Mouse (Mus musculus): ENCODE data around the gene Tti1. TPM values are rescaled to one million over a fixed set of nuclear protein-coding genes. Genes with fewer than 3 reads are reported as not detected.

Tti1 gene
- polyA plus RNA-seq, 1 experiment = 16.8 TPM

GRCm38 (mm10) chr2:158017330-158017729 lies 10.9 kb downstream of the Tti1 start:
- 78% methylated on average over 4 of the region's 4 CpGs for WGBS
- H3K4me1 ChIP-seq (ENCODE audit: control insufficient read depth, insufficient read depth, low read length) = no peaks in the 10 kb centered on the region
- H3K4me3 ChIP-seq (replicated peaks; ENCODE audit: extremely low read depth, low read depth, low read length) = no peak overlapping the region
- TF ChIP-seq POLR2A (IDR thresholded peaks at IDR 0.05; ENCODE audit: borderline replicate concordance, extremely low read depth, low read depth, low read length) = no peak
- no peak for TF ChIP-seq CTCF (IDR thresholded peaks at IDR 0.05; ENCODE audit: insufficient read depth, low read length)
- no peak for DNase-seq

- no peak for DNase-seq
- TF ChIP-seq POLR2A (IDR thresholded peaks at IDR 0.05; ENCODE audit: borderline replicate concordance, extremely low read depth, low read depth, low read length) (no peak), CTCF (IDR thresholded peaks at IDR 0.05; ENCODE audit: insufficient read depth, low read length) (no peak)
- Histone ChIP-seq H3K4me1 (ENCODE audit: control insufficient read depth, insufficient read depth, low read length) (0 out of 2 replicates have a peak, but pooled peaks cover 3% of the 10 kb centered on the region), H3K4me3 (replicated peaks; ENCODE audit: extremely low read depth, low read depth, low read length) (no peak overlapping the region)
- whole genome bisulfite sequencing = 83% methylated on average over 3 of the region's 3 CpGs
Observed at GRCm38 (mm10) chr2:158012608-158013007, 15.6 kb downstream of the Tti1 start.

GRCm38 (mm10) chr2:158009373-158009772 lies 18.9 kb downstream of the Tti1 start:
- DNase-seq = no peak
- whole genome bisulfite sequencing = 65% methylated on average over 7 of the region's 7 CpGs
- peaks cover 15% of the 10 kb centered on the region for H3K4me1 ChIP-seq (ENCODE audit: control insufficient read depth, insufficient read depth, low read length)

GRCm38 (mm10) chr2:158005641-158006040 lies 22.6 kb downstream of the Tti1 start:
- no peak for DNase-seq
- Histone ChIP-seq H3K4me1 (ENCODE audit: control insufficient read depth, insufficient read depth, low read length) (peaks cover 20% of the 10 kb centered on the region), H3K4me3 (replicated peaks; ENCODE audit: extremely low read depth, low read depth, low read length) (no peak overlapping the region)
- TF ChIP-seq POLR2A (IDR thresholded peaks at IDR 0.05; ENCODE audit: borderline replicate concordance, extremely low read depth, low read depth, low read length) (no peak), CTCF (IDR thresholded peaks at IDR 0.05; ENCODE audit: insufficient read depth, low read length) (no peak)
- 96% methylated on average over 4 of the region's 4 CpGs for WGBS

More at GRCm38 (mm10) chr2:158009373-158009772, 18.9 kb downstream of the Tti1 start:
- no peak for TF ChIP-seq CTCF (IDR thresholded peaks at IDR 0.05; ENCODE audit: insufficient read depth, low read length)
- no peak for TF ChIP-seq POLR2A (IDR thresholded peaks at IDR 0.05; ENCODE audit: borderline replicate concordance, extremely low read depth, low read depth, low read length)
- H3K4me3 ChIP-seq (replicated peaks; ENCODE audit: extremely low read depth, low read depth, low read length) = no peak overlapping the region

GRCm38 (mm10) chr2:158004620-158005019 lies 23.6 kb downstream of the Tti1 start:
- peak overlapping the region; percentile 21 for H3K4me3 ChIP-seq (replicated peaks; ENCODE audit: extremely low read depth, low read depth, low read length)
- WGBS = 41% methylated on average over 6 of the region's 6 CpGs
- no peak for TF ChIP-seq CTCF (IDR thresholded peaks at IDR 0.05; ENCODE audit: insufficient read depth, low read length)
- no peak for TF ChIP-seq POLR2A (IDR thresholded peaks at IDR 0.05; ENCODE audit: borderline replicate concordance, extremely low read depth, low read depth, low read length)
- peaks cover 20% of the 10 kb centered on the region for H3K4me1 ChIP-seq (ENCODE audit: control insufficient read depth, insufficient read depth, low read length)
- no peak for DNase-seq

GRCm38 (mm10) chr2:157998817-157999216 lies 29.4 kb downstream of the Tti1 start:
- DNase-seq = no peak
- 69% methylated on average over 3 of the region's 3 CpGs for WGBS
- H3K4me1 ChIP-seq (ENCODE audit: control insufficient read depth, insufficient read depth, low read length) = no peaks in the 10 kb centered on the region
- no peak overlapping the region for H3K4me3 ChIP-seq (replicated peaks; ENCODE audit: extremely low read depth, low read depth, low read length)
- no peak for TF ChIP-seq CTCF (IDR thresholded peaks at IDR 0.05; ENCODE audit: insufficient read depth, low read length)
- no peak for TF ChIP-seq POLR2A (IDR thresholded peaks at IDR 0.05; ENCODE audit: borderline replicate concordance, extremely low read depth, low read depth, low read length)

GRCm38 (mm10) chr2:157992501-157992900 lies 35.7 kb downstream of the Tti1 start:
- WGBS = 94% methylated on average over 4 of the region's 4 CpGs
- no peak overlapping the region for H3K4me3 ChIP-seq (replicated peaks; ENCODE audit: extremely low read depth, low read depth, low read length)
- H3K4me1 ChIP-seq (ENCODE audit: control insufficient read depth, insufficient read depth, low read length) = no peaks in the 10 kb centered on the region
- TF ChIP-seq POLR2A (IDR thresholded peaks at IDR 0.05; ENCODE audit: borderline replicate concordance, extremely low read depth, low read depth, low read length) = no peak
- no peak for TF ChIP-seq CTCF (IDR thresholded peaks at IDR 0.05; ENCODE audit: insufficient read depth, low read length)
- DNase-seq = no peak

GRCm38 (mm10) chr2:157991026-157991425 lies 37.2 kb downstream of the Tti1 start:
- no peak for TF ChIP-seq CTCF (IDR thresholded peaks at IDR 0.05; ENCODE audit: insufficient read depth, low read length)
- no peak for TF ChIP-seq POLR2A (IDR thresholded peaks at IDR 0.05; ENCODE audit: borderline replicate concordance, extremely low read depth, low read depth, low read length)
- 61% methylated on average over 6 of the region's 6 CpGs for WGBS
- no peak overlapping the region for H3K4me3 ChIP-seq (replicated peaks; ENCODE audit: extremely low read depth, low read depth, low read length)
- no peaks in the 10 kb centered on the region for H3K4me1 ChIP-seq (ENCODE audit: control insufficient read depth, insufficient read depth, low read length)
- no peak for DNase-seq

GRCm38 (mm10) chr2:157989946-157990345 lies 38.3 kb downstream of the Tti1 start:
- no peak for DNase-seq
- 85% methylated on average over 2 of the region's 2 CpGs for WGBS
- TF ChIP-seq CTCF (IDR thresholded peaks at IDR 0.05; ENCODE audit: insufficient read depth, low read length) (peak; percentile 38), POLR2A (IDR thresholded peaks at IDR 0.05; ENCODE audit: borderline replicate concordance, extremely low read depth, low read depth, low read length) (no peak)
- Histone ChIP-seq H3K4me3 (replicated peaks; ENCODE audit: extremely low read depth, low read depth, low read length) (no peak overlapping the region), H3K4me1 (ENCODE audit: control insufficient read depth, insufficient read depth, low read length) (no peaks in the 10 kb centered on the region)

GRCm38 (mm10) chr2:157988416-157989190 lies 39.6 kb downstream of the Tti1 start:
- no peaks in the 10 kb centered on the region for H3K4me1 ChIP-seq (ENCODE audit: control insufficient read depth, insufficient read depth, low read length)
- H3K4me3 ChIP-seq (replicated peaks; ENCODE audit: extremely low read depth, low read depth, low read length) = no peak overlapping the region
- TF ChIP-seq POLR2A (IDR thresholded peaks at IDR 0.05; ENCODE audit: borderline replicate concordance, extremely low read depth, low read depth, low read length) = no peak
- TF ChIP-seq CTCF (IDR thresholded peaks at IDR 0.05; ENCODE audit: insufficient read depth, low read length) = no peak
- WGBS = 67% methylated on average over 7 of the region's 7 CpGs
- DNase-seq = no peak
